Mouse (Mus musculus) heart, postnatal 0 days (tissue): Measurements from ENCODE around the gene Rbms3. TPM values are rescaled to one million over a fixed set of nuclear protein-coding genes. Genes with fewer than 3 reads are reported as not detected.
A peak's percentile ranks its signal among the peaks of the same experiment; 100 is the strongest.

Experiments used
- ATAC-seq: fragments of 200-750 bp; cut with Nextera tagmentation; 2 replicates; pipeline ENCODE4 v1.8.0; 2017; ENCODE audit warnings: low read depth, moderate number of reproducible peaks, moderate library complexity; ENCODE audit not compliant: insufficient read depth
- DNase-seq: peaks from one replicate; pipeline ENCODE4 v3.0.0-alpha.2; 2016; ENCODE audit warnings: low spot score
- H3K27ac ChIP-seq: fragments of 300-500 bp; sonication (generic); 2 replicates; pipeline ENCODE4 v1.5.1; 2014; ENCODE audit warnings: low read depth, mild to moderate bottlenecking
- H3K27me3 ChIP-seq: fragments of 300-500 bp; sonication (generic); 2 replicates; pipeline ENCODE4 v1.6.1; 2014; ENCODE audit warnings: low read length, mixed read lengths; ENCODE audit not compliant: control insufficient read depth, insufficient read depth
- H3K36me3 ChIP-seq: fragments of 300-500 bp; sonication (generic); replicated peaks from 2 replicates; pipeline ENCODE4 v1.6.1; 2014; ENCODE audit warnings: low read length, mixed read lengths; ENCODE audit not compliant: control insufficient read depth, insufficient read depth
- H3K4me1 ChIP-seq: fragments of 300-500 bp; sonication (generic); 2 replicates; pipeline ENCODE4 v1.6.1; 2014; ENCODE audit warnings: antibody characterized with exemption; ENCODE audit not compliant: control insufficient read depth, insufficient read depth
- H3K4me2 ChIP-seq: fragments of 300-500 bp; sonication (generic); 2 replicates; pipeline ENCODE4 v1.6.1; 2014; ENCODE audit warnings: low read depth, mild to moderate bottlenecking, low read length, moderate library complexity
- H3K4me3 ChIP-seq: fragments of 300-500 bp; sonication (generic); 2 replicates; pipeline ENCODE4 v1.5.1; 2014; ENCODE audit warnings: low read depth, low read length
- H3K9ac ChIP-seq: fragments of 300-500 bp; sonication (generic); replicated peaks from 2 replicates; pipeline ENCODE4 v1.6.1; 2014; ENCODE audit warnings: low read depth, low read length, mixed read lengths
- H3K9me3 ChIP-seq: fragments of 300-500 bp; sonication (generic); replicated peaks from 2 replicates; pipeline ENCODE4 v1.6.1; 2016; ENCODE audit warnings: low read length; ENCODE audit not compliant: control insufficient read depth
- CTCF ChIP-seq: IDR thresholded peaks from 2 replicates; pipeline ENCODE4 v1.5.1; 2016; ENCODE audit warnings: antibody characterized with exemption, control low read depth, low read depth
- EP300 ChIP-seq: IDR thresholded peaks from 2 replicates; pipeline ENCODE4 v1.6.1; 2016; ENCODE audit warnings: antibody characterized with exemption, low read depth
- WGBS: fragments of 180-500 bp; shearing (Covaris S2); extraction: QIAGEN DNeasy Blood & Tissue Kit; methylation state at CpG from one replicate; pipeline ENCODE4 v1.1.7; 2014; 5-methylcytosine and 5-hydroxymethylcytosine counted together
- polyA plus RNA-seq: library from polyadenylated mRNA; unstranded; fragments of >200 nt; fragmentation: Nextera tagmentation; extraction: Ambion mirVana; gene quantifications from 2 replicates; pipeline ENCODE4 v1.2.1, GENCODE M21; 2015
- total RNA-seq: library from RNA; depleted of rRNA; stranded (reverse); fragments of >200 nt; gene quantifications from 2 replicates; pipeline ENCODE4 v1.2.3, GENCODE M21; 2014; ENCODE audit warnings: low replicate concordance

The Rbms3 gene
- total and polyA plus RNA-seq, 2 experiments from 2014 or later, result 18.2 to 75.3 TPM

GRCm38 (mm10) chr9:117356764-117357442 is 272.8 kb downstream of the Rbms3 start:
- Histone ChIP-seq H3K9ac (no peak overlapping the region), H3K4me3 (no peak overlapping the region), H3K27ac (peak overlapping the region; percentile 62), H3K36me3 (no peaks in the 10 kb centered on the region), H3K9me3 (no peaks in the 10 kb centered on the region), H3K4me2 (peak overlapping the region; percentile 27; the same call in 1 of the 2 replicates), H3K4me1 (peaks cover 3% of the 10 kb centered on the region; the same call in 1 of the 2 replicates), H3K27me3 (no peaks in the 10 kb centered on the region)
- DNase-seq (peak; percentile 91), ATAC-seq (peak; percentile 98)
- 10% methylated on average over 9 of the region's 9 CpGs for WGBS
- TF ChIP-seq CTCF (no peak), EP300 (no peak)

GRCm38 (mm10) chr9:117355501-117355900 is 274.2 kb downstream of the Rbms3 start:
- DNase-seq, result no peak
- no peak for TF ChIP-seq EP300
- TF ChIP-seq CTCF, result no peak
- Histone ChIP-seq H3K4me3 (no peak overlapping the region), H3K9ac (no peak overlapping the region), H3K27me3 (no peaks in the 10 kb centered on the region), H3K36me3 (no peaks in the 10 kb centered on the region), H3K4me1 (peaks cover 3% of the 10 kb centered on the region; the same call in 1 of the 2 replicates), H3K9me3 (no peaks in the 10 kb centered on the region), H3K4me2 (no peak overlapping the region), H3K27ac (no peak overlapping the region)
- WGBS, result 82% methylated on average over 5 of the region's 5 CpGs
- ATAC-seq, result no peak

- Histone ChIP-seq H3K36me3 (no peaks in the 10 kb centered on the region), H3K4me1 (no peaks in the 10 kb centered on the region), H3K4me2 (no peak overlapping the region), H3K4me3 (no peak overlapping the region), H3K27me3 (no peaks in the 10 kb centered on the region), H3K9ac (no peak overlapping the region), H3K27ac (no peak overlapping the region), H3K9me3 (peaks cover 6% of the 10 kb centered on the region; the same call in 1 of the 2 replicates)
- WGBS, result 76% methylated on average over 4 of the region's 4 CpGs
- ATAC-seq (no peak), DNase-seq (no peak)
- TF ChIP-seq EP300 (no peak), CTCF (no peak)
Observed at GRCm38 (mm10) chr9:117342336-117342735, 287.4 kb downstream of the Rbms3 start.

- 90% methylated on average over 5 of the region's 5 CpGs for WGBS
- TF ChIP-seq CTCF (no peak), EP300 (no peak)
- ATAC-seq, result no peak
- no peaks in the 10 kb centered on the region for H3K9me3 ChIP-seq
- H3K4me3 ChIP-seq, result no peak overlapping the region
- no peaks in the 10 kb centered on the region for H3K4me1 ChIP-seq
- DNase-seq, result no peak
- H3K27me3 ChIP-seq, result no peaks in the 10 kb centered on the region
- no peak overlapping the region for H3K4me2 ChIP-seq
- H3K27ac ChIP-seq, result no peak overlapping the region
- no peaks in the 10 kb centered on the region for H3K36me3 ChIP-seq
- no peak overlapping the region for H3K9ac ChIP-seq
Observed at GRCm38 (mm10) chr9:117330681-117331080, 299.0 kb downstream of the Rbms3 start.

- H3K4me3 ChIP-seq, result no peak overlapping the region
- H3K36me3 ChIP-seq, result no peaks in the 10 kb centered on the region
- H3K9ac ChIP-seq, result no peak overlapping the region
- no peaks in the 10 kb centered on the region for H3K4me1 ChIP-seq
- no peak for DNase-seq
- H3K27me3 ChIP-seq, result no peaks in the 10 kb centered on the region
- no peak overlapping the region for H3K4me2 ChIP-seq
- no peak for ATAC-seq
- H3K9me3 ChIP-seq, result 0 out of 2 replicates have a peak, but pooled peaks cover 3% of the 10 kb centered on the region
- H3K27ac ChIP-seq, result no peak overlapping the region
- TF ChIP-seq CTCF (no peak), EP300 (no peak)
- WGBS, result 56% methylated on average over 3 of the region's 3 CpGs
Observed at GRCm38 (mm10) chr9:117319271-117319670, 310.4 kb downstream of the Rbms3 start.

- DNase-seq (no peak), ATAC-seq (no peak)
- WGBS, result 68% methylated on average over 4 of the region's 4 CpGs
Observed at GRCm38 (mm10) chr9:117318461-117318860, 311.3 kb downstream of the Rbms3 start.

More at GRCm38 (mm10) chr9:117318461-117318860, 311.3 kb downstream of the Rbms3 start:
- Histone ChIP-seq H3K4me2 (no peak overlapping the region), H3K27me3 (no peaks in the 10 kb centered on the region), H3K9me3 (0 out of 2 replicates have a peak, but pooled peaks cover 3% of the 10 kb centered on the region), H3K4me3 (no peak overlapping the region), H3K27ac (no peak overlapping the region), H3K4me1 (no peaks in the 10 kb centered on the region), H3K9ac (no peak overlapping the region), H3K36me3 (no peaks in the 10 kb centered on the region)
- TF ChIP-seq EP300, result no peak
- TF ChIP-seq CTCF, result no peak
